Comparison of ENCODE assay signal across 28 mouse cellular contexts in the genomic region with DNA sequence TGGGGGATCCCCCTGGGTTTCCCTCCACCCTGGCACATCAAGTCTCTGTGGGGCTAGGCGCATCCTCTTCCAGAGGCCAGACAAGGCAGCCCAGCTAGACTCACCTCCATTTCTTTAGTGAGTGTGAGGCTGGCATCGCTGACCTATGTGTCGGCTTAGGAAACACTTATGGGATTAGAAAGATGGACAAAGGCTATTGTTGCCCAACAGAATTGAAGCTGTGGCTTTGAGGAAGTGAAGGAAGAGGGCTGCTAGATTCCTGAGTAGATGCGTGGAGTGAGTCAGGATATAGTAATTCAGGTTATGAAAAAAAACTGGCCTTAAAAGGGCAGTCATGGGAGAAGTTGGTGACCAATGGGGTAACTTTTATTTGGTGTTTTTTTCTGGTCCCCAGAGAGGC. TPM values are rescaled to one million over a fixed set of nuclear protein-coding genes. Genes with fewer than 3 reads are reported as not detected.
DNase-seq lines count a peak whose midpoint lies in the region; ATAC-seq and TF ChIP-seq lines count a peak whose summit lies in the region.
"Had no signal": no experiment of that assay in that cellular context is flagged by ENCODE, and none has a peak within 500 bp of the region (broad histone marks: within the 10 kb centered on the region; RNA-seq: fewer than 3 reads in every experiment).

No protein-coding gene starts in this region.

- no peak for TF ChIP-seq CTCF in gastrocnemius, adult 2 months (IDR thresholded peaks at IDR 0.05)

- no peak overlapping the region for H3K27ac ChIP-seq in gastrocnemius, adult 2 months
- H3K27ac ChIP-seq: embryonic facial prominence, embryonic 10.5 days; embryonic facial prominence, embryonic 15.5 days; forebrain, embryonic 13.5 days; heart, embryonic 15.5 days; hindbrain, embryonic 12.5 days; limb, embryonic 10.5 days; limb, embryonic 15.5 days; liver, embryonic 13.5 days; midbrain, embryonic 13.5 days had no signal

- peak; percentile 76 for ATAC-seq in granulocyte monocyte progenitor cell, adult 5-6 weeks (replicated peaks; ENCODE audit: poor library complexity, severe bottlenecking)
- ATAC-seq: forebrain, embryonic 13.5 days; intestine, postnatal 0 days; midbrain, embryonic 13.5 days had no signal

- peak; percentile 41 for DNase-seq in lung, postnatal 36 days
- DNase-seq in lung, adult 18-20 months = no peak
- DNase-seq in Muller cell, postnatal 12 days (ENCODE audit: inconsistent ontology term) = peak; percentile 45
- DNase-seq in gastrocnemius, adult 2 months = no peak
- DNase-seq in adrenal gland, postnatal 36 days = no peak
- DNase-seq in cerebellum, adult 9-11 months = no peak
- DNase-seq: adrenal gland, postnatal 14 days; cerebellum, adult 11-12 months; cerebellum, postnatal 10 days; gastrocnemius, postnatal 36 days; kidney, adult 9 months; kidney, postnatal 10 days; layer of hippocampus, adult 9-11 months; liver, embryonic 13.5 days; lung, embryonic 14.5 days; right cerebral cortex, postnatal 25 days; spleen, adult 18-20 months; thymus, postnatal 14 days had no signal

- no peak overlapping the region for H3K4me3 ChIP-seq in gastrocnemius, adult 2 months
- H3K4me3 ChIP-seq: embryonic facial prominence, embryonic 10.5 days; embryonic facial prominence, embryonic 15.5 days; forebrain, embryonic 13.5 days; heart, embryonic 15.5 days; hindbrain, embryonic 12.5 days; limb, embryonic 10.5 days; limb, embryonic 15.5 days; liver, embryonic 13.5 days; midbrain, embryonic 13.5 days had no signal

- intact Hi-C loops in gastrocnemius, adult 2 months (cut with DNase I) = no loop called here

RNA-seq across cellular contexts. Expression of a gene that starts 13.6 kb away (rescaled TPM):
- total RNA-seq in granulocyte monocyte progenitor cell, adult 5-6 weeks (2014; fragmentation: Nextera tagmentation) = 1.1 and 1.8 TPM in 2 replicates
- total RNA-seq in granulocyte monocyte progenitor cell, adult 5-6 weeks (2017) = 3.0 and 4.8 TPM in 2 replicates
- total RNA-seq in gastrocnemius, adult 2 months (2021) = under 1 TPM; 0.03 to 0.05 TPM
- 1 to 10 TPM in 1 of 2 experiments, under 1 TPM in 1; 0.56 to 1.5 TPM for total RNA-seq in adrenal gland, postnatal 36 days (2021)

Comparison
In these comparisons a context has a peak if more than half of its experiments do, and no peak if none do; other contexts are left out.
1. DNase-seq: peak in lung, postnatal 36 days (single experiment) and Muller cell, postnatal 12 days (single experiment); none in lung, adult 18-20 months (0 of 2), gastrocnemius, adult 2 months (single experiment), adrenal gland, postnatal 36 days (0 of 2) and cerebellum, adult 9-11 months (single experiment).